Comparison of ENCODE assay signal across 8 mouse cellular contexts in genomic region chr17:25433223-25433616, GRCm38 (mm10). TPM values are rescaled to one million over a fixed set of nuclear protein-coding genes. Genes with fewer than 3 reads are reported as not detected.
DNase-seq lines count a peak whose midpoint lies in the region; ATAC-seq and TF ChIP-seq lines count a peak whose summit lies in the region.

No protein-coding gene starts in this region.

- H3K9ac ChIP-seq in limb, embryonic 11.5 days (ENCODE audit: low read length): peak overlapping the region; percentile 77

- H3K27ac ChIP-seq in limb, embryonic 11.5 days (replicated peaks; ENCODE audit: low read depth, low read length): peak overlapping the region; percentile 87
- H3K27ac ChIP-seq in small intestine, adult 2 months (ENCODE audit: insufficient read depth, low read depth, low read length): no peak overlapping the region

- peak overlapping the region; percentile 97 for H3K4me2 ChIP-seq in limb, embryonic 11.5 days (ENCODE audit: low read depth, severe bottlenecking)

- peaks cover 32% of the 10 kb centered on the region for H3K4me1 ChIP-seq in limb, embryonic 11.5 days (ENCODE audit: control insufficient read depth, insufficient read depth, low read length)
- no peaks in the 10 kb centered on the region; the same call in 1 of the 2 replicates for H3K4me1 ChIP-seq in small intestine, adult 2 months (ENCODE audit: control insufficient read depth, insufficient read depth, insufficient read length, low read length)

- peak overlapping the region; percentile 80 for H3K4me3 ChIP-seq in limb, embryonic 11.5 days (ENCODE audit: low read depth, low read length)
- H3K4me3 ChIP-seq in small intestine, adult 2 months (ENCODE audit: low read depth, low read length): peak overlapping the region; percentile 61

- DNase-seq in cerebellum, postnatal 10 days: peak; percentile 47 to 54
- DNase-seq in cerebellum, postnatal 25 days: no peak
- peak; percentile 53 for DNase-seq in right cerebral cortex, postnatal 10 days (ENCODE audit: low spot score in 2 of 2)
- no peak for DNase-seq in right cerebral cortex, adult 2 months (ENCODE audit: low spot score in 2 of 2)
- DNase-seq in limb, embryonic 11.5 days (ENCODE audit: low spot score): no peak
- no peak for DNase-seq in cerebellum, adult 18-20 months

- ATAC-seq in limb, embryonic 11.5 days (ENCODE audit: insufficient number of reproducible peaks, low FRiP score, low TSS enrichment, low read depth): peak; percentile 36
- no peak for ATAC-seq in megakaryocyte, adult 5-6 weeks (ENCODE audit: poor library complexity, severe bottlenecking)

- no peaks in the 10 kb centered on the region for H3K9me3 ChIP-seq in limb, embryonic 11.5 days (ENCODE audit: control insufficient read depth, low read length)

- TF ChIP-seq CTCF in small intestine, adult 2 months (IDR thresholded peaks at IDR 0.05; ENCODE audit: extremely low read depth, insufficient read length, insufficient replicate concordance, low read depth, low read length): no peak

- no peaks in the 10 kb centered on the region for H3K36me3 ChIP-seq in limb, embryonic 11.5 days (ENCODE audit: control insufficient read depth, insufficient read depth, low read length)
- H3K36me3 ChIP-seq in small intestine, adult 2 months (ENCODE audit: control insufficient read depth, insufficient read depth, low read length): no peaks in the 10 kb centered on the region

- H3K27me3 ChIP-seq in limb, embryonic 11.5 days (ENCODE audit: control insufficient read depth, insufficient read depth, low read length): peaks cover 15% of the 10 kb centered on the region
- peaks cover 25% of the 10 kb centered on the region for H3K27me3 ChIP-seq in small intestine, adult 2 months (ENCODE audit: control insufficient read depth, insufficient read depth, low read length)

- TF ChIP-seq POLR2A in small intestine, adult 2 months (IDR thresholded peaks at IDR 0.05; ENCODE audit: low read depth, low read length): no peak

- under 1% methylated on average over 36 of the region's 40 CpGs for WGBS in limb, embryonic 11.5 days
- 1% methylated on average over 37 of the region's 40 CpGs for WGBS in small intestine, adult 2 months

RNA-seq across cellular contexts. Expression of gene Cacna1h, which starts 0.4 kb away (rescaled TPM):
- polyA plus RNA-seq in limb, embryonic 11.5 days (2014; fragmentation: Nextera tagmentation; extraction: Ambion mirVana): 5.5 TPM in 2 replicates
- polyA plus RNA-seq in small intestine, adult 2 months (2012; rRNA removed): 17.8 and 19.6 TPM in 2 replicates
- total RNA-seq in megakaryocyte, adult 5-6 weeks (2015): 0.05 TPM in 1 of 2 replicates, not detected in the other
- total RNA-seq in megakaryocyte, adult 5-6 weeks (2017): not detected in 2 replicates

RNA-seq across cellular contexts. Expression of gene Tekt4, which starts 21.2 kb away (rescaled TPM):
- not detected in 2 replicates for polyA plus RNA-seq in limb, embryonic 11.5 days (2014; fragmentation: Nextera tagmentation; extraction: Ambion mirVana)
- polyA plus RNA-seq in small intestine, adult 2 months (2012; rRNA removed): not detected in 2 replicates
- total RNA-seq in megakaryocyte, adult 5-6 weeks (2015): not detected in 2 replicates
- total RNA-seq in megakaryocyte, adult 5-6 weeks (2017): not detected in 2 replicates

Comparison
In these comparisons a context has a peak if more than half of its experiments do, and no peak if none do; other contexts are left out.
1. DNase-seq: peak in cerebellum, postnatal 10 days (2 of 2) and right cerebral cortex, postnatal 10 days (2 of 2); none in cerebellum, postnatal 25 days (0 of 2), right cerebral cortex, adult 2 months (0 of 2), limb, embryonic 11.5 days (single experiment) and cerebellum, adult 18-20 months (0 of 2).